Mouse (Mus musculus): ENCODE results near the gene Casc1. TPM values are rescaled to one million over a fixed set of nuclear protein-coding genes. Genes with fewer than 3 reads are reported as not detected.

Gene Casc1
- 1.5 TPM for polyA plus RNA-seq (2014; fragmentation: Illumina TruSeq; extraction: RNeasy Lipid Tissue Mini Kit (QIAGEN cat#74804))

GRCm38 (mm10) chr6:145210816-145211338 is at the start of gene Casc1, which contains the start of gene Etfrf1:
Casc1 (minus strand) TSS chr6:145211005.
Etfrf1 (plus strand) TSS chr6:145211134.

GRCm38 (mm10) chr6:145250185-145250791 is 39.5 kb upstream of the Casc1 start, which contains the start of gene Kras:
Kras (minus strand) TSS chr6:145250239.

Other genes with a start within 250 kb of the Casc1 start
- gene Bcat1, start 134.8 kb downstream of the Casc1 start, polyA plus RNA-seq (2014; fragmentation: Illumina TruSeq; extraction: RNeasy Lipid Tissue Mini Kit (QIAGEN cat#74804)) = 61.7 TPM
- gene Lrmp, start 95.4 kb downstream of the Casc1 start, polyA plus RNA-seq (2014; fragmentation: Illumina TruSeq; extraction: RNeasy Lipid Tissue Mini Kit (QIAGEN cat#74804)) = 2.1 TPM
- gene Etfrf1, start 129 bp upstream of the Casc1 start, polyA plus RNA-seq (2014; fragmentation: Illumina TruSeq; extraction: RNeasy Lipid Tissue Mini Kit (QIAGEN cat#74804)) = 148 TPM
- 154 TPM for gene Kras, start 39.2 kb upstream of the Casc1 start, polyA plus RNA-seq (2014; fragmentation: Illumina TruSeq; extraction: RNeasy Lipid Tissue Mini Kit (QIAGEN cat#74804))

All from ovary, adult 10 weeks (tissue).